Comparison of ENCODE assay signal across 8 mouse cellular contexts in the genomic region with DNA sequence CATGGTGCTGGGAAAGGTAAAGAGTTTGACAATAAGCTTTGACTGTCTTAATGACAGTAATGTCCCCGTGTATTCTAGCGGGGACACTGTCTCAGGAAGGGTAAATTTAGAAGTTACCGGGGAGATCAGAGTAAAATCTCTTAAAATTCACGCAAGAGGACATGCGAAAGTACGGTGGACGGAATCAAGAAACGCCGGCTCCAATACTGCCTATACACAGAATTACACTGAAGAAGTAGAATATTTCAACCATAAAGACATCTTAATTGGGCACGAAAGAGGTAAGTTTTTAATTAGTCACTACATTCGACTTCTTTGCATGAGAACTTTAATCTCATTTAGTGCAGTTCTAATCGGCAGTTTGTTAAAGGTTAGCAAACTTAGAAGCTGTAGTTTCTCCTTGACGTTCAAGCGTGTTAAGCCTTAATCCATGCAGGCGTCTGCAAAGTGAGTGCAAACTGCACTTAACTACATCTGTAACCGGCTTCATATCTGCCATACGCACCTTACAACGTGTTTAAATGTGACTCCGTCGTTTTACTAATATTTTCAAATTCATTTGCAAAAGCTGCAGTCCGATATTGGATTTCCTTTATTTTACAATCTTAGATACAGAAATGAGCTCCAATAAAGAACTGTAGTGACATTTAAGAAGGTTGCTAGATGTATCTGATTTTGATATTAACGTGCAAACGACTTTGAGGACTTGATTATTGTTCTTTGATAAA. TPM values are rescaled to one million over a fixed set of nuclear protein-coding genes. Genes with fewer than 3 reads are reported as not detected.
DNase-seq lines count a peak whose midpoint lies in the region; ATAC-seq lines count a peak whose summit lies in the region.

No protein-coding gene starts in this region.

- H3K4me3 ChIP-seq in hindbrain, embryonic 13.5 days, result peak overlapping the region; percentile 80
- H3K4me3 ChIP-seq in liver, embryonic 15.5 days (replicated peaks), result peak overlapping the region; percentile 93
- peak overlapping the region; percentile 92 for H3K4me3 ChIP-seq in stomach, embryonic 14.5 days (ENCODE audit: low read depth, low read length)

- DNase-seq in heart, adult 18-20 months, result peak; percentile 21 to 48
- no peak for DNase-seq in heart, postnatal 14 days
- peak; percentile 58 for DNase-seq in CD4-positive helper T cell, adult 2 months (ENCODE audit: low read depth, low spot score)
- peak; percentile 55 for DNase-seq in embryo, embryonic 11 days
- DNase-seq in frontal cortex, postnatal 36 days (ENCODE audit: low spot score in 2 of 2), result no peak

- H3K9me3 ChIP-seq in hindbrain, embryonic 13.5 days, result no peaks in the 10 kb centered on the region
- H3K9me3 ChIP-seq in liver, embryonic 15.5 days (replicated peaks), result no peaks in the 10 kb centered on the region
- H3K9me3 ChIP-seq in stomach, embryonic 14.5 days (ENCODE audit: control insufficient read depth, low read depth, low read length), result no peaks in the 10 kb centered on the region

- H3K27me3 ChIP-seq in hindbrain, embryonic 13.5 days, result no peaks in the 10 kb centered on the region
- H3K27me3 ChIP-seq in liver, embryonic 15.5 days, result no peaks in the 10 kb centered on the region
- H3K27me3 ChIP-seq in stomach, embryonic 14.5 days (ENCODE audit: control insufficient read depth, insufficient read depth, low read length), result no peaks in the 10 kb centered on the region

- under 1% methylated on average over 23 of the region's 23 CpGs for WGBS in hindbrain, embryonic 13.5 days
- under 1% methylated on average over 23 of the region's 23 CpGs for WGBS in liver, embryonic 15.5 days (ENCODE audit: insufficient replicate concordance)
- under 1% methylated on average over 23 of the region's 23 CpGs for WGBS in stomach, embryonic 14.5 days

- H3K9ac ChIP-seq in hindbrain, embryonic 13.5 days, result peak overlapping the region; percentile 100
- peak overlapping the region; percentile 100 for H3K9ac ChIP-seq in liver, embryonic 15.5 days
- peak overlapping the region; percentile 96 for H3K9ac ChIP-seq in stomach, embryonic 14.5 days (replicated peaks; ENCODE audit: low read depth, low read length)

- H3K36me3 ChIP-seq in hindbrain, embryonic 13.5 days, result peaks cover 8% of the 10 kb centered on the region
- peaks cover 10% of the 10 kb centered on the region for H3K36me3 ChIP-seq in liver, embryonic 15.5 days (replicated peaks)
- peaks cover under 1% of the 10 kb centered on the region; the same call in 1 of the 2 replicates for H3K36me3 ChIP-seq in stomach, embryonic 14.5 days (ENCODE audit: control insufficient read depth, insufficient read depth, low read length)

- peak overlapping the region; percentile 100 for H3K27ac ChIP-seq in hindbrain, embryonic 13.5 days
- peak overlapping the region; percentile 100 for H3K27ac ChIP-seq in liver, embryonic 15.5 days (replicated peaks)
- peak overlapping the region; percentile 100 for H3K27ac ChIP-seq in stomach, embryonic 14.5 days (ENCODE audit: low read length)

- no peak for ATAC-seq in hindbrain, embryonic 13.5 days (ENCODE audit: low FRiP score)
- no peak for ATAC-seq in liver, embryonic 15.5 days (ENCODE audit: insufficient read depth)
- no peak for ATAC-seq in stomach, embryonic 14.5 days (ENCODE audit: insufficient number of reproducible peaks, insufficient read depth, low FRiP score, low read depth)

- H3K4me2 ChIP-seq in hindbrain, embryonic 13.5 days, result peak overlapping the region; percentile 59
- H3K4me2 ChIP-seq in liver, embryonic 15.5 days, result peak overlapping the region; percentile 78
- H3K4me2 ChIP-seq in stomach, embryonic 14.5 days (replicated peaks; ENCODE audit: low read depth, low read length), result peak overlapping the region; percentile 32

- H3K4me1 ChIP-seq in hindbrain, embryonic 13.5 days (replicated peaks), result peaks cover 6% of the 10 kb centered on the region
- peaks cover 8% of the 10 kb centered on the region for H3K4me1 ChIP-seq in liver, embryonic 15.5 days (replicated peaks)
- no peaks in the 10 kb centered on the region for H3K4me1 ChIP-seq in stomach, embryonic 14.5 days (ENCODE audit: control insufficient read depth, insufficient read depth, low read length)

- intact Hi-C loops in heart, postnatal 14 days (cut with DNase I), result loop anchor here (2.0 to 10.0 kb wide), 7 partner anchors 57 to 901 kb away; partner anchors contain the start of genes Cetn3 and Lysmd3

RNA-seq across cellular contexts. Expression of gene Arrdc3, which starts 0.6 kb away (rescaled TPM):
- 10 to 100 TPM; 27.0 to 38.7 TPM for total RNA-seq in heart, adult 18-20 months (2021)
- total RNA-seq in heart, postnatal 14 days (2021), result 10 to 100 TPM; 32.7 to 34.9 TPM
- polyA plus RNA-seq in hindbrain, embryonic 13.5 days (2015; fragmentation: Nextera tagmentation; extraction: Ambion mirVana), result 49.3 and 49.9 TPM in 2 replicates
- 16.5 and 16.9 TPM in 2 replicates for polyA plus RNA-seq in liver, embryonic 15.5 days (2015; fragmentation: Nextera tagmentation; extraction: Ambion mirVana)
- polyA plus RNA-seq in stomach, embryonic 14.5 days (2014; fragmentation: Nextera tagmentation; extraction: Ambion mirVana), result 56.5 and 61.6 TPM in 2 replicates

Comparison
In these comparisons a context has a peak if more than half of its experiments do, and no peak if none do; other contexts are left out.
1. DNase-seq: peak in heart, adult 18-20 months (2 of 2), CD4-positive helper T cell, adult 2 months (single experiment) and embryo, embryonic 11 days (single experiment); none in heart, postnatal 14 days (0 of 2) and frontal cortex, postnatal 36 days (0 of 2).
2. Peak in every context shown above with its lines, with median percentiles within 50 percentile points of each other: H3K27ac ChIP-seq, H3K4me2 ChIP-seq, H3K4me3 ChIP-seq and H3K9ac ChIP-seq.